Mouse (Mus musculus) midbrain, embryonic 11.5 days (tissue): ENCODE data around the gene Dok3. TPM values are rescaled to one million over a fixed set of nuclear protein-coding genes. Genes with fewer than 3 reads are reported as not detected.
A peak's percentile ranks its signal among the peaks of the same experiment; 100 is the strongest.
"Not testable (repeated sequence)": the region's sequence is repeated elsewhere in the genome, so short reads cannot be mapped to it uniquely, and the experiment has no call there.

Source experiments
- ATAC-seq: fragments of 200-750 bp; cut with Nextera tagmentation; 2 replicates; pipeline ENCODE4 v1.8.0; 2017; ENCODE audit warnings: moderate TSS enrichment, moderate library complexity; ENCODE audit not compliant: low FRiP score
- DNase-seq: peaks from one replicate; pipeline ENCODE4 v3.0.0; 2015; ENCODE audit warnings: low spot score; ENCODE audit errors: missing footprints
- H3K27ac ChIP-seq: fragments of 300-500 bp; sonication (generic); 2 replicates; pipeline ENCODE4 v1.5.1; 2014; ENCODE audit warnings: low read depth, low read length
- H3K27me3 ChIP-seq: fragments of 300-500 bp; sonication (generic); 2 replicates; pipeline ENCODE4 v1.6.1; 2014; ENCODE audit warnings: mild to moderate bottlenecking, low read length, moderate library complexity, mixed read lengths; ENCODE audit not compliant: control insufficient read depth, insufficient read depth
- H3K36me3 ChIP-seq: fragments of 300-500 bp; sonication (generic); 2 replicates; pipeline ENCODE4 v1.6.1; 2014; ENCODE audit warnings: mild to moderate bottlenecking, low read length, moderate library complexity, mixed read lengths; ENCODE audit not compliant: control insufficient read depth, insufficient read depth
- H3K4me1 ChIP-seq: fragments of 300-500 bp; sonication (generic); 2 replicates; pipeline ENCODE4 v1.6.1; 2014; ENCODE audit warnings: low read length; ENCODE audit not compliant: control insufficient read depth, insufficient read depth
- H3K4me2 ChIP-seq: fragments of 300-500 bp; sonication (generic); 2 replicates; pipeline ENCODE4 v1.6.1; 2014; ENCODE audit warnings: mild to moderate bottlenecking, moderate library complexity
- H3K4me3 ChIP-seq: fragments of 300-500 bp; sonication (generic); 2 replicates; pipeline ENCODE4 v1.5.1; 2014; ENCODE audit warnings: low read depth, low read length
- H3K9ac ChIP-seq: fragments of 300-500 bp; sonication (generic); 2 replicates; pipeline ENCODE4 v1.6.1; 2014; ENCODE audit warnings: low read length
- H3K9me3 ChIP-seq: fragments of 300-500 bp; sonication (generic); 2 replicates; pipeline ENCODE4 v1.6.1; 2016; ENCODE audit warnings: low read length; ENCODE audit not compliant: control insufficient read depth
- WGBS: fragments of 180-500 bp; shearing (Covaris S2); extraction: QIAGEN DNeasy Blood & Tissue Kit; methylation state at CpG from one replicate; pipeline ENCODE4 v1.1.7; 2014; 5-methylcytosine and 5-hydroxymethylcytosine counted together
- polyA plus RNA-seq: library from polyadenylated mRNA; unstranded; fragments of >200 nt; fragmentation: Nextera tagmentation; extraction: Ambion mirVana; gene quantifications from 2 replicates; pipeline ENCODE4 v1.2.1, GENCODE M21; 2014

Dok3 gene
- polyA plus RNA-seq, 1 experiment from 2014 or later = 1.9 TPM

- Histone ChIP-seq H3K9ac (peak overlapping the region; percentile 96), H3K36me3 (no peaks in the 10 kb centered on the region), H3K4me2 (peak overlapping the region; percentile 97), H3K27me3 (no peaks in the 10 kb centered on the region), H3K27ac (peak overlapping the region; percentile 57), H3K4me3 (peak overlapping the region; percentile 95), H3K4me1 (peaks cover 11% of the 10 kb centered on the region), H3K9me3 (no peaks in the 10 kb centered on the region)
- peak; percentile 81 for ATAC-seq
- 0% methylated on average over 47 of the region's 47 CpGs for WGBS
- peak; percentile 96 for DNase-seq
Measured at GRCm38 (mm10) chr13:55570286-55570973, 41.3 kb upstream of the Dok3 start.

GRCm38 (mm10) chr13:55569726-55570285 lies 40.7 kb upstream of the Dok3 start:
- no peaks in the 10 kb centered on the region for H3K27me3 ChIP-seq
- H3K9me3 ChIP-seq = no peaks in the 10 kb centered on the region
- peak overlapping the region; percentile 97 for H3K4me2 ChIP-seq
- WGBS = 3% methylated on average over 16 of the region's 16 CpGs
- peak overlapping the region; percentile 96 for H3K9ac ChIP-seq
- H3K27ac ChIP-seq = 0 out of 2 replicates have a peak overlapping the region, but pooled peaks have one; percentile 57
- H3K4me3 ChIP-seq = peak overlapping the region; percentile 95
- peaks cover 11% of the 10 kb centered on the region for H3K4me1 ChIP-seq
- ATAC-seq (peak; percentile 25; the same call in 1 of the 2 replicates), DNase-seq (peak; percentile 92)
- H3K36me3 ChIP-seq = no peaks in the 10 kb centered on the region

GRCm38 (mm10) chr13:55568524-55568923 lies 39.4 kb upstream of the Dok3 start:
- not testable (repeated sequence) for H3K9ac ChIP-seq, H3K4me2 ChIP-seq, H3K27me3 ChIP-seq, ATAC-seq, H3K36me3 ChIP-seq, H3K9me3 ChIP-seq, H3K4me3 ChIP-seq, H3K27ac ChIP-seq
- DNase-seq = peak; percentile 59
- 88% methylated on average over 4 of the region's 4 CpGs for WGBS
- H3K4me1 ChIP-seq = peaks cover 11% of the 10 kb centered on the region

GRCm38 (mm10) chr13:55567949-55568348 lies 38.9 kb upstream of the Dok3 start:
- no peak overlapping the region for H3K4me3 ChIP-seq
- H3K27me3 ChIP-seq = no peaks in the 10 kb centered on the region
- H3K9ac ChIP-seq = no peak overlapping the region
- no peaks in the 10 kb centered on the region; the same call in 1 of the 2 replicates for H3K36me3 ChIP-seq
- WGBS = 93% methylated on average over 2 of the region's 2 CpGs
- no peak overlapping the region for H3K4me2 ChIP-seq
- no peaks in the 10 kb centered on the region for H3K9me3 ChIP-seq
- ATAC-seq (no peak), DNase-seq (peak; percentile 67)
- H3K4me1 ChIP-seq = peaks cover 11% of the 10 kb centered on the region
- no peak overlapping the region for H3K27ac ChIP-seq

- no peaks in the 10 kb centered on the region for H3K27me3 ChIP-seq
- no peak overlapping the region for H3K4me2 ChIP-seq
- H3K4me1 ChIP-seq = peaks cover 11% of the 10 kb centered on the region
- no peak overlapping the region for H3K4me3 ChIP-seq
- no peaks in the 10 kb centered on the region for H3K9me3 ChIP-seq
- 95% methylated on average over 6 of the region's 6 CpGs for WGBS
- no peak for ATAC-seq
- H3K9ac ChIP-seq = no peak overlapping the region
- no peaks in the 10 kb centered on the region; the same call in 1 of the 2 replicates for H3K36me3 ChIP-seq
- H3K27ac ChIP-seq = no peak overlapping the region
- no peak for DNase-seq
Measured at GRCm38 (mm10) chr13:55567001-55567400, 37.9 kb upstream of the Dok3 start.

GRCm38 (mm10) chr13:55563266-55563879 lies 34.3 kb upstream of the Dok3 start:
- 82% methylated on average over 7 of the region's 7 CpGs for WGBS
- no peak for ATAC-seq
- H3K4me1 ChIP-seq = no peaks in the 10 kb centered on the region
- DNase-seq = peak; percentile 62
- H3K9me3 ChIP-seq = no peaks in the 10 kb centered on the region
- no peak overlapping the region for H3K4me3 ChIP-seq
- H3K9ac ChIP-seq = no peak overlapping the region
- H3K4me2 ChIP-seq = no peak overlapping the region
- H3K27ac ChIP-seq = no peak overlapping the region
- no peaks in the 10 kb centered on the region; the same call in 1 of the 2 replicates for H3K36me3 ChIP-seq
- no peaks in the 10 kb centered on the region for H3K27me3 ChIP-seq

GRCm38 (mm10) chr13:55557499-55557898 lies 28.4 kb upstream of the Dok3 start:
- no peak overlapping the region for H3K27ac ChIP-seq
- no peaks in the 10 kb centered on the region for H3K9me3 ChIP-seq
- H3K4me1 ChIP-seq = no peaks in the 10 kb centered on the region
- ATAC-seq = no peak
- H3K4me2 ChIP-seq = no peak overlapping the region
- WGBS = 93% methylated on average over 6 of the region's 6 CpGs
- no peaks in the 10 kb centered on the region for H3K27me3 ChIP-seq
- H3K9ac ChIP-seq = no peak overlapping the region
- no peak overlapping the region for H3K4me3 ChIP-seq
- peaks cover 9% of the 10 kb centered on the region; the same call in 1 of the 2 replicates for H3K36me3 ChIP-seq
- no peak for DNase-seq

GRCm38 (mm10) chr13:55555921-55556320 lies 26.8 kb upstream of the Dok3 start:
- Histone ChIP-seq H3K9me3 (no peaks in the 10 kb centered on the region), H3K4me1 (no peaks in the 10 kb centered on the region), H3K27me3 (no peaks in the 10 kb centered on the region), H3K4me2 (no peak overlapping the region), H3K36me3 (peaks cover 9% of the 10 kb centered on the region; the same call in 1 of the 2 replicates), H3K9ac (no peak overlapping the region), H3K27ac (no peak overlapping the region), H3K4me3 (no peak overlapping the region)
- DNase-seq (no peak), ATAC-seq (no peak)
- 91% methylated on average over 9 of the region's 9 CpGs for WGBS

- no peak for DNase-seq
- WGBS = 91% methylated on average over 15 of the region's 15 CpGs
- Histone ChIP-seq H3K36me3 (peaks cover 7% of the 10 kb centered on the region), H3K9ac (no peak overlapping the region), H3K27ac (no peak overlapping the region), H3K4me2 (no peak overlapping the region), H3K4me1 (no peaks in the 10 kb centered on the region), H3K9me3 (no peaks in the 10 kb centered on the region), H3K4me3 (no peak overlapping the region), H3K27me3 (no peaks in the 10 kb centered on the region)
- ATAC-seq = no peak
Measured at GRCm38 (mm10) chr13:55549061-55549460, 20.0 kb upstream of the Dok3 start.
